Mouse (Mus musculus) forebrain, postnatal 0 days (tissue): ENCODE results near the gene Cep89. TPM values are rescaled to one million over a fixed set of nuclear protein-coding genes. Genes with fewer than 3 reads are reported as not detected.

Experiments used
- ATAC-seq: fragments of 200-750 bp; cut with Nextera tagmentation; 2 replicates; pipeline ENCODE4 v1.8.0; 2017; ENCODE audit warnings: mild to moderate bottlenecking, moderate library complexity
- DNase-seq: peaks from one replicate; pipeline ENCODE4 v3.0.0-alpha.2; 2015
- H3K27ac ChIP-seq: fragments of 300-500 bp; sonication (generic); 2 replicates; pipeline ENCODE4 v1.5.1; 2014; ENCODE audit warnings: low read depth, mild to moderate bottlenecking, antibody characterized with exemption, low read length, moderate library complexity, mixed read lengths
- H3K27me3 ChIP-seq: fragments of 300-500 bp; sonication (generic); 2 replicates; pipeline ENCODE4 v1.6.1; 2014; ENCODE audit warnings: mild to moderate bottlenecking, low read length, mixed read lengths; ENCODE audit not compliant: insufficient read depth
- H3K36me3 ChIP-seq: fragments of 300-500 bp; sonication (generic); 2 replicates; pipeline ENCODE4 v1.6.1; 2014; ENCODE audit warnings: mild to moderate bottlenecking, moderate library complexity; ENCODE audit not compliant: insufficient read depth
- H3K4me1 ChIP-seq: fragments of 300-500 bp; sonication (generic); 2 replicates; pipeline ENCODE4 v1.6.1; 2014; ENCODE audit warnings: antibody characterized with exemption; ENCODE audit not compliant: insufficient read depth
- H3K4me2 ChIP-seq: fragments of 300-500 bp; sonication (generic); 2 replicates; pipeline ENCODE4 v1.6.1; 2014; ENCODE audit warnings: low read depth, mild to moderate bottlenecking, moderate library complexity
- H3K4me3 ChIP-seq: fragments of 300-500 bp; sonication (generic); 2 replicates; pipeline ENCODE4 v1.5.1; 2014; ENCODE audit warnings: low read depth, low read length, mixed read lengths
- H3K9ac ChIP-seq: fragments of 300-500 bp; sonication (generic); 2 replicates; pipeline ENCODE4 v1.6.1; 2014; ENCODE audit warnings: mild to moderate bottlenecking
- H3K9me3 ChIP-seq: fragments of 300-500 bp; sonication (generic); 2 replicates; pipeline ENCODE4 v1.6.1; 2016; ENCODE audit warnings: low read length
- CTCF ChIP-seq: sonication (generic); IDR thresholded peaks from 2 replicates; pipeline ENCODE4 v1.5.1; 2016; ENCODE audit warnings: antibody characterized with exemption, control low read depth, low read depth
- WGBS: fragments of 180-500 bp; shearing (Covaris S2); extraction: QIAGEN DNeasy Blood & Tissue Kit; methylation state at CpG from one replicate; pipeline ENCODE4 v1.1.7; 2014; 5-methylcytosine and 5-hydroxymethylcytosine counted together
- polyA plus RNA-seq: library from polyadenylated mRNA; unstranded; fragments of >200 nt; fragmentation: Nextera tagmentation; extraction: Ambion mirVana; gene quantifications from 2 replicates; pipeline ENCODE4 v1.2.1, GENCODE M21; 2015
- total RNA-seq: library from RNA; depleted of rRNA; stranded (reverse); fragments of >200 nt; gene quantifications from 2 replicates; pipeline ENCODE4 v1.2.3, GENCODE M21; 2014

Cep89 gene
- total and polyA plus RNA-seq, 2 experiments from 2014 or later, result 11.9 to 28.2 TPM

DNA sequence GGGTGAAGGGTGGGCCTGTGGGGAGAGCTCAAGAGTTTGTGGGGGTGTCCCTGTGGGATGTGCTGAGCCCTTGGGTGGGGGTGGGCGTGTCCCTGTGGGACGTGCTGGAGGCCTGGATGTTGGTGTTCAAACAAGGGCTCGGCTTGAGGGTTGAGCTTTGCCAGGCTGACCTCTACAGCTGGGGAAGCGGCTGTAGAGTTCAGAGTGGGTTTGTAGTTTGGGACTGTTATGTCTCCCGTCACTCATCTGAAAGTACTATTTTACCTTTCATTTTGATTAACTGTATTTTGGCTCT is 19.8 kb downstream of the Cep89 start:
- peaks cover 58% of the 10 kb centered on the region for H3K36me3 ChIP-seq
- TF ChIP-seq CTCF, result no peak
- H3K27me3 ChIP-seq, result no peaks in the 10 kb centered on the region
- ATAC-seq, result no peak
- H3K9me3 ChIP-seq, result no peaks in the 10 kb centered on the region
- no peak for DNase-seq
- no peaks in the 10 kb centered on the region for H3K4me1 ChIP-seq
- no peak overlapping the region for H3K9ac ChIP-seq
- 90% methylated on average over 5 of the region's 5 CpGs for whole genome bisulfite sequencing
- no peak overlapping the region for H3K4me3 ChIP-seq
- no peak overlapping the region for H3K4me2 ChIP-seq
- no peak overlapping the region for H3K27ac ChIP-seq

DNA sequence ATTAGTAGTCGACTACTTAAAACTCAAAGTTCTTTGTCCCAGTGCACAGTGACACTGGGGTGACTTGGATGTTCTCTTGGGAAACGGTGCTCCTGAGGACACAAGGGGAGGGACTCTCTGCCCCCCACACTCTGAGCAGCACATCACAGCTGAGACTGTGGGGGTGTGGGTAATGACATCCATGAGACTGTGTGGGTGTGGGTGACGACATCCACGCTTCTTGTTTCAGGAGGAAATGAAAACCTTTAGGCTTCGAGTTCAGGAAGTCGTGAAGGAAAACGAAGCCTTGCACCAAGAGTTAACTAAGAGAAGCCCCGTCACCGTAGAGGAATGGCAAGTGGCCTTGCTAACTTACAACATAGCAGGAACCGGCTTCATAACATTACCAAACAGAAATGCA is 26.2 kb downstream of the Cep89 start:
- Histone ChIP-seq H3K4me2 (no peak overlapping the region), H3K36me3 (peaks cover 59% of the 10 kb centered on the region), H3K27me3 (no peaks in the 10 kb centered on the region), H3K27ac (no peak overlapping the region), H3K9me3 (no peaks in the 10 kb centered on the region), H3K9ac (no peak overlapping the region), H3K4me3 (no peak overlapping the region), H3K4me1 (no peaks in the 10 kb centered on the region)
- TF ChIP-seq CTCF, result no peak
- DNase-seq, result no peak
- ATAC-seq, result no peak
- 89% methylated on average over 10 of the region's 10 CpGs for WGBS

DNA sequence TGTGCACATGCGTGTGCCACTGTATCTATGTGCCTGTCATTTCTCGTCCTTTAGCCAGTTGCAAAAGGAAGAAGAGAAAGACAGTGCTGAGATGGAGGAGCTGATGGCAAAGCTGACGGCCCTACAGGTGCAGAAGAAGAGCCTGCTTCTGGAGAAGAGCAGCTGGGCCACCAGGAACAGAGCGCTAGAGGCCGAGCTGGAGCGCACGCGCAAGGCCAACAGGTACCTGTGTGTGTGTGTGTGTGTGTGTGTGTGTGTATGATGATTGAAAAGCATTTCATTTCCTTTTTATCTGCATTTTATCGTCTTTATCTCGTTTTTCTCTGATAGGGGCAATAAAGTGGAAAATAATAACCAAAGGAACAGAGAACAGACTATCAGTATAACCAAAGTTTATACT is 31.3 kb downstream of the Cep89 start:
- H3K9ac ChIP-seq, result no peak overlapping the region
- 94% methylated on average over 10 of the region's 10 CpGs for WGBS
- DNase-seq (no peak), ATAC-seq (no peak)
- H3K9me3 ChIP-seq, result no peaks in the 10 kb centered on the region
- TF ChIP-seq CTCF, result no peak
- H3K27me3 ChIP-seq, result no peaks in the 10 kb centered on the region
- H3K4me2 ChIP-seq, result no peak overlapping the region
- no peak overlapping the region for H3K27ac ChIP-seq
- H3K36me3 ChIP-seq, result peaks cover 60% of the 10 kb centered on the region
- no peaks in the 10 kb centered on the region for H3K4me1 ChIP-seq
- no peak overlapping the region for H3K4me3 ChIP-seq

DNA sequence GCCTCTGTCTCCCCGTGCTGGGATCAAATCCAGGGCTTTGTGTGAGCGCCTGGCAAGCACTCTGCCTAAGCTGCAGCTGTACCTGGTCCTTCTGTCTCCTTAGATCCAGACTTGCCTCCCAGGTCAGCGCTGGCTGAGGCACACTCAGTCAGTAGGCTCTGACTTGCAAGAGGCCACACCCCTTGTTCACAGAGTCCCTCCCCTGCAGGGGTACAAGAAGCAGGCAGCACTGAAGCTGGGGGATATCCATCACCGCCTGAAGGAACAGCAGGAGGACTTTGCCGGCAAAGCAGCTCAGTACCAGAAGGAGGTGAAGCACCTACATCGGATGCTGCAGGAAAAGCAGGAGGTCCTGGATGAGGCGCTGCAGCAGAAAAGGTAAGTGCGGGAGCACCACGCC is 38.4 kb downstream of the Cep89 start:
- H3K27me3 ChIP-seq, result no peaks in the 10 kb centered on the region
- no peak for ATAC-seq
- WGBS, result 72% methylated on average over 9 of the region's 9 CpGs
- H3K36me3 ChIP-seq, result peaks cover 73% of the 10 kb centered on the region
- TF ChIP-seq CTCF, result no peak
- H3K4me2 ChIP-seq, result no peak overlapping the region
- no peaks in the 10 kb centered on the region for H3K9me3 ChIP-seq
- H3K27ac ChIP-seq, result no peak overlapping the region
- no peak overlapping the region for H3K9ac ChIP-seq
- no peaks in the 10 kb centered on the region for H3K4me1 ChIP-seq
- no peak overlapping the region for H3K4me3 ChIP-seq
- no peak for DNase-seq

DNA sequence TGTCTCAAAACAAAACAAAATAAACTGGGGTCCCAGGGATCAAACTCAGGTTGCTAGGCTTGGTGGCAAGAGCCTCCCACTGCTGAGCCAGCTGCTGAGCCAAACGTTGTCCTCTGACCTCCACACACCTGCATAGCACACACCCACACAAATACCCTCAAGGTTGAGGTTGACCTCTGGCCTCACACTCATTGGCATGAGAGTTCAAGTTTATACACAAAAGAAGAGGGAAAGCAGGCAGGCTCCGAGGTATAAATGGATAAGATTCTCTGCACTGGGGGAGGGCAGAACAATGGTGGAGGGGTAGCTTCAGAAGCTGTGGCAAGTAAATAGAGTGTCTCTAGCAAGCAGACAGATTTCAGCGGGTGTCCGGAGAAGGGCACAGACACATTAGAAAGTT is 50.7 kb downstream of the Cep89 start:
- no peak for ATAC-seq
- H3K36me3 ChIP-seq, result no peaks in the 10 kb centered on the region
- no peaks in the 10 kb centered on the region for H3K4me1 ChIP-seq
- no peak overlapping the region for H3K9ac ChIP-seq
- H3K27me3 ChIP-seq, result no peaks in the 10 kb centered on the region
- no peak overlapping the region for H3K27ac ChIP-seq
- H3K4me2 ChIP-seq, result no peak overlapping the region
- no peak for DNase-seq
- WGBS, result 38% methylated on average over 4 of the region's 4 CpGs
- no peaks in the 10 kb centered on the region for H3K9me3 ChIP-seq
- no peak for TF ChIP-seq CTCF
- H3K4me3 ChIP-seq, result no peak overlapping the region

DNA sequence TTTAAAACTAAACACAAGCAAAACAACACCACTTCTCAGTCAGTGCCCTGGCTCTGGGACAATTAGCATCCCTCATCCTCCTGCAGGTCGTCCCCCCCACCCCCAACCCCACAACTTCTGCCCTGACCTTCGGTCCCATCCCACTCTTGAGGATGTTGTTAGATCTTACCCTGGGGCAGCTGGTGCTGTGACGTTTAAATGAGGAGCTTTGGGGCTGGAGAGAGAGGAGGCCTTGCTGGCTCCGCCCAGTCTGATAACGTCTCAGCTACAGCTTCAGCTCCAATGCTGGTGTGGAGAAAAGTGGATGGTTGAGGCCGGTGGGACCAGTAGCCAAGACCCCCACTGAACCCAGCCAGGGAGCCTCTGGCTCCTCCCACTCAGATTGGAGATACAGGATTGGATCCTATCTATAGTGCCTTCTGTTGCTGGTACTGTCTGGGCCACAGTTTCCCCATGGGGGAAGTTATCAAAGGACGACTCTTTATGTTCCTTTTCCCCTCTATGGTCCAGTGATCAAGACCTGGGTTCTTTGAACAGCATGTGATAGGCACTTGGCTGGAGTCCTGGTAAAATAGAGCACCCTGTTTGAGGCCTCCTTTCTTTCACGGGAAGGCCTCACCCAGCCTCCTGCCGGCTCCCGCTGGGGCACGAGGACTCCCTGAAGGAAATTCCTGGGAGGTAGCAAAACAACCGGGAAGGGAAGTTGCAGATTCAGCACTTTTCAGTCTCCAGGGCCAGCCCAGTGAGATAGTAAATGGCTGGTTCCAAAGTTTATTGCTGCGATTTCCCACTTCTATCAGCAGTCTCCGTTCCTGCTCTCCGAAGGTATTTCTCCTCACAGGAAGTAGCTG is 51.4 kb downstream of the Cep89 start, which contains the start of gene Slc7a9:
Gene Slc7a9 (plus strand): TSS at position 801 of the 851 bp plus-strand sequence.
- Histone ChIP-seq H3K9ac (no peak within 1 kb of the TSS), H3K9me3 (no peaks in the 10 kb centered on the region), H3K4me1 (no peaks in the 10 kb centered on the region), H3K4me2 (no peak within 1 kb of the TSS), H3K27me3 (no peaks in the 10 kb centered on the region), H3K36me3 (no peaks in the 10 kb centered on the region), H3K27ac (no peak within 1 kb of the TSS), H3K4me3 (no peak within 1 kb of the TSS)
- ATAC-seq (no peak), DNase-seq (no peak)
- no peak for TF ChIP-seq CTCF
- 30% methylated on average over 15 of the region's 15 CpGs for WGBS

DNA sequence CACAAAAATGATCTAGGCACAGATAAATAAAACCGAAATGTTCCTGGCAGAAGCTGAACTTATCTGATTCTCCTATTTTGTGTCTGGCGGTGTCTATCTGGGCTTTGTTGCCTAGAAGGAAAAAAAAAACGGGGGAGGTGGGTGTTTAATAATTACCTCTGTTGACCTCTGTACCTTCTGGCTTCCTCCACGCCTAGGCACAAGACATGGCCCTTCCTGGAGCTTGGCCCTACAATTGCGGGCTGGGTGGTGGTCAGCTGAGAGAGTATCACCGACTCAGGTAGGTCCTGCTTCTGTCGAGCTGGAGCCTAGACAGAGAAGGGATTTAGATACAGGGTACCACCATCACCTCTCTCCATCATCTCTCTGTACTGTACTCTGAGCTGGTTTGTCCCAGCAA is 52.0 kb downstream of the Cep89 start:
- ATAC-seq, result no peak
- 85% methylated on average over 7 of the region's 7 CpGs for WGBS

More for the DNA sequence above, 52.0 kb downstream of the Cep89 start:
- DNase-seq, result no peak
- Histone ChIP-seq H3K27ac (no peak overlapping the region), H3K4me2 (no peak overlapping the region), H3K4me1 (no peaks in the 10 kb centered on the region), H3K27me3 (no peaks in the 10 kb centered on the region), H3K9ac (no peak overlapping the region), H3K36me3 (no peaks in the 10 kb centered on the region), H3K9me3 (no peaks in the 10 kb centered on the region), H3K4me3 (no peak overlapping the region)
- TF ChIP-seq CTCF, result no peak
